Mouse (Mus musculus): ENCODE results near the gene Psmb11. TPM values are rescaled to one million over a fixed set of nuclear protein-coding genes. Genes with fewer than 3 reads are reported as not detected.

The Psmb11 gene
- total and polyA plus RNA-seq, 3 experiments, result 0.11 TPM; not detected in 2

DNA sequence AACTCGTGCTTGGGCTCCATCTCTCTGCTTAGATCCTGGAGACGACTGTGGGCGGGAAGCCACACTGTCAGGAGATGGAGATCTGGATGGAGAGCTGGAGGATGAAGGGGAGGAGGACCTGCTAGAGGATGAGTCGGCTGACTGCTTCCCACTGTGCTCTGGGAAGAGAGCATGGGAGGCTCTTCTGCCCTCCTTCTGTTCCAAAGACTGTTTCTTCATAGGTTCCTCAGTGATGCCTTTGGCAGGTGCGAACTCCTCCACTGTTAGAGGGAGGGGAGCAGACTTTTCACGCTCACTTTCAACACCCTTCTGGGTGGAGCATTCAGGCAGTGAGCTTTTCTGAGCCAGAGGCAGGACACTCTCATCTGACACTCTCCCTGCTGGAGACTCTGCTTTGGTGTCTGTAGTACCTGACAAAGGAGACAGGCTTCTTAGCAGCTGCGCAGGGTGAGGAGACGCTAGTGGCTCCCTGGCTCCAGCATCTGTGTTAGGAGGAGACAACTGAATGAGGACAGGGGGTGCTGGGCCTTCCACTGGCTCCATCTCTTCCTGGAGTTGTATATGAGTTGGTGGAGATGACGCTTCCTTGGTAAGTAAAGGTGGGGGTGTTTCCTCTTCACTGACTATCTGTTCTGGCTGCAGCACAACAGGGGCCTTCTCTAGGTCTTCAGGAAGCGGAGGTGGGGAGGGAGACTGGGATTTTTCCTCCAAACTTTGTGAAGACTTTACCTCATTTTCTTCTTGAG lies 43.4 kb downstream of the Psmb11 start:
- Histone ChIP-seq H3K4me3 (ENCODE audit: low read depth, low read length) (no peak overlapping the region), H3K36me3 (replicated peaks) (peaks cover 95% of the 10 kb centered on the region), H3K9me3 (replicated peaks) (no peaks in the 10 kb centered on the region), H3K27me3 (ENCODE audit: insufficient read depth, low read length) (no peaks in the 10 kb centered on the region), H3K4me1 (ENCODE audit: insufficient read depth, low read depth, low read length) (no peaks in the 10 kb centered on the region)
- TF ChIP-seq GATA2 (IDR thresholded peaks at IDR 0.05; ENCODE audit: borderline replicate concordance, low read depth, low read length) (no peak), CTCF (IDR thresholded peaks at IDR 0.05; ENCODE audit: low read depth, low read length) (no peak), TAL1 (conservative IDR thresholded peaks at IDR 0.05; ENCODE audit: low read depth, low read length) (no peak), POLR2AphosphoS5 (IDR thresholded peaks at IDR 0.05; ENCODE audit: insufficient replicate concordance, low read depth, low read length) (no peak), GATA1 (IDR thresholded peaks at IDR 0.05; ENCODE audit: borderline replicate concordance, low read length) (no peak)
- no peak for DNase-seq (ENCODE audit: low spot score)
- ATAC-seq (ENCODE audit: extremely low read depth, insufficient number of reproducible peaks, low FRiP score, poor library complexity, severe bottlenecking), result no peak

DNA sequence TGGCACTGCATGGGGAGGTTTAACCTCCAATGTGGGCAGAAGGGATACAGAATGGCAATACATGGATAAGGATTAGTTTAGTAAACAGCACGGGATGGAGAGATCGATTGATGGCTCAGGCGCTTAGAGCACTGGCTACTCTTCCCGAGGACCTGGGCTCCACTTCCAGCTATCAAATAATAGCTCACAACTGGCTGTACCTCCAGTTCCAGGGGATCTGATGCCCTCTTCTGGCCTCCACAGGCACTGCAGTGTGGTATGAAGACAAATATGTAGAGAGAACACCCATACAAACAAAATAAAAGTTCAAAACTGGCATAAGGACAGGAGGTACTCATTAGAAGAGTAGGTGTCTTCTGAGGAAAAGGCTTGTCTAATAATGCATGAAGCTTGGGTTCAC lies 48.1 kb downstream of the Psmb11 start:
- Histone ChIP-seq H3K27me3 (ENCODE audit: insufficient read depth, low read length) (no peaks in the 10 kb centered on the region), H3K9me3 (replicated peaks) (no peaks in the 10 kb centered on the region), H3K36me3 (replicated peaks) (peaks cover 87% of the 10 kb centered on the region), H3K4me1 (ENCODE audit: insufficient read depth, low read depth, low read length) (peaks cover 10% of the 10 kb centered on the region; the same call in 1 of the 2 replicates), H3K4me3 (ENCODE audit: low read depth, low read length) (no peak overlapping the region)
- ATAC-seq (ENCODE audit: extremely low read depth, insufficient number of reproducible peaks, low FRiP score, poor library complexity, severe bottlenecking) (no peak), DNase-seq (ENCODE audit: low spot score) (no peak)
- TF ChIP-seq CTCF (IDR thresholded peaks at IDR 0.05; ENCODE audit: low read depth, low read length) (peak; percentile 54), GATA2 (IDR thresholded peaks at IDR 0.05; ENCODE audit: borderline replicate concordance, low read depth, low read length) (no peak)

DNA sequence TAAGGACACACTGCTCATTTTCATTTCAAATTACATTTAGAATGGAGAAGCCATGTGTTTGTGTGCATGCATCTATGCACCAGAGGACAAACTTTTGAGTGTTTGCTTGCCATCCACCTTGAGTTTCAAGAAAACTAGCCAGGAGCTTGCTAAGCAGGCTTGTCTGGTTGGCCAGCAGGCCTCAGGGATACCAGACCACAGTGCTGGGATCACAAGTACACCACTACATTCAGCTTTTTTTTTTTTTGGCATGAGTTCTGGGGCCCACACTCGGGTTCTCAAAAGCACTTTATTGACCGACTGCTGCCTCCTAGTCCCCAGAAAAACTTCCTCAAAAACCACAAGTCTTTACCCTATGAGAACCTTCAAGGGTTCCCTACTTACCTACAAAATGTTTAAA lies 53.1 kb downstream of the Psmb11 start:
- peaks cover 31% of the 10 kb centered on the region for H3K4me1 ChIP-seq (ENCODE audit: insufficient read depth, low read depth, low read length)
- no peaks in the 10 kb centered on the region for H3K9me3 ChIP-seq (replicated peaks)
- DNase-seq (ENCODE audit: low spot score) (no peak), ATAC-seq (ENCODE audit: extremely low read depth, insufficient number of reproducible peaks, low FRiP score, poor library complexity, severe bottlenecking) (no peak)
- TF ChIP-seq CTCF (IDR thresholded peaks at IDR 0.05; ENCODE audit: low read depth, low read length) (no peak), GATA2 (IDR thresholded peaks at IDR 0.05; ENCODE audit: borderline replicate concordance, low read depth, low read length) (no peak), TAL1 (conservative IDR thresholded peaks at IDR 0.05; ENCODE audit: low read depth, low read length) (no peak), POLR2AphosphoS5 (IDR thresholded peaks at IDR 0.05; ENCODE audit: insufficient replicate concordance, low read depth, low read length) (no peak), GATA1 (IDR thresholded peaks at IDR 0.05; ENCODE audit: borderline replicate concordance, low read length) (no peak)
- peaks cover 88% of the 10 kb centered on the region for H3K36me3 ChIP-seq (replicated peaks)
- no peak overlapping the region for H3K4me3 ChIP-seq (ENCODE audit: low read depth, low read length)
- H3K27me3 ChIP-seq (ENCODE audit: insufficient read depth, low read length), result no peaks in the 10 kb centered on the region

DNA sequence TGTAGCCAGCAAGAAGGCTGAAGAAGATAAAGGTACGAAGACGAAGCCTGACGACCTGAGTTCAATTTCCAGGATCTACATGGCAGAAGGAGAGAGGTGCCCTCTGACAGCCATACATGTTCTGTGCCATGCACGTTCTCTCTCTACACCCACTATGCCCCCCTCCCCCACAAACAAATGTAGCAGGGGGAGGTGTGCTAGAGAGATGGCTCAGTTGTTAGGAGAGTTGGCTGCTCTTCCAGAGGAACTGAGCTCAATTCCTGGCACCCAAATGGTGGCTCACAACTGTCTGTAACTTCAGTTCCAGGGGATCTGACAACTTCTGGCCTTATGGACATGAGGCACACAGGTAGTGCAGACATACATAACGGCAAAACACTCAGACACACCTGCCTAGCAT lies 55.1 kb downstream of the Psmb11 start:
- no peak for DNase-seq (ENCODE audit: low spot score)
- peaks cover 31% of the 10 kb centered on the region for H3K4me1 ChIP-seq (ENCODE audit: insufficient read depth, low read depth, low read length)
- TF ChIP-seq TAL1 (conservative IDR thresholded peaks at IDR 0.05; ENCODE audit: low read depth, low read length) (no peak), GATA2 (IDR thresholded peaks at IDR 0.05; ENCODE audit: borderline replicate concordance, low read depth, low read length) (no peak), POLR2AphosphoS5 (IDR thresholded peaks at IDR 0.05; ENCODE audit: insufficient replicate concordance, low read depth, low read length) (no peak), GATA1 (IDR thresholded peaks at IDR 0.05; ENCODE audit: borderline replicate concordance, low read length) (no peak), CTCF (IDR thresholded peaks at IDR 0.05; ENCODE audit: low read depth, low read length) (no peak)
- ATAC-seq (ENCODE audit: extremely low read depth, insufficient number of reproducible peaks, low FRiP score, poor library complexity, severe bottlenecking), result no peak
- H3K9me3 ChIP-seq (replicated peaks), result no peaks in the 10 kb centered on the region
- H3K27me3 ChIP-seq (ENCODE audit: insufficient read depth, low read length), result no peaks in the 10 kb centered on the region
- peaks cover 86% of the 10 kb centered on the region for H3K36me3 ChIP-seq (replicated peaks)
- H3K4me3 ChIP-seq (ENCODE audit: low read depth, low read length), result no peak overlapping the region

DNA sequence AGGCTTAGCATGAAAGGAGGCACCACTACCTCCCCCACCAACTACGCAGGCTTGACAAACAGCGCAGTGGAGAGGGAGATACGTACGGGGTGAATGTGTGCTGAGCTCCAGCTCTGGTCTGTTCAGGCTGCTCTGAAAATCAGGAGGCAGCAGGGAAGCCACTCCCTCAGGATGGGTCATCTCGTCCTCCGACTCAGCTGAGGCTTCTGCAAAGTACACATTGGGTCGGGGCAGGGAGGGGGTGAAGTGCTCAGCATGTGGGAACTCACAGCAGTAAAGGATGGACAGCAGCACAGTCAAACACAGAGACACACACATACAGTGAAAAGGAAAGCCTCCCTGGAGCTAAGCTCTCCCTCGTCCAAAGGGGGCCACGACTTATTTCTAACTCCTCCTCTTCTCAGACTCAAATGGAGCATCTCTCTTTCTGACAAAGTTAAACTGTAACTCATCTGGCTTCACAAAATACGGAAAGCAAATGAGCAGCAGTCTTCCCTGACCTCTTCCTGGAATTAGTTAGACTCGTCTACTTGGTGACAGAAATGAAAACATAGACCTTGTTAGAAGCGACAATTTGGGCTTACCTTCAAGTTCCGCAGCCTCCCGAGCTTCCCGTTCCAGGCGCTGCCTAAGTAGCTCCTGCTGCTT lies 57.5 kb downstream of the Psmb11 start:
- ATAC-seq (ENCODE audit: extremely low read depth, insufficient number of reproducible peaks, low FRiP score, poor library complexity, severe bottlenecking) (no peak), DNase-seq (ENCODE audit: low spot score) (no peak)
- H3K4me3 ChIP-seq (ENCODE audit: low read depth, low read length), result no peak overlapping the region
- H3K9me3 ChIP-seq (replicated peaks), result no peaks in the 10 kb centered on the region
- TF ChIP-seq GATA1 (IDR thresholded peaks at IDR 0.05; ENCODE audit: borderline replicate concordance, low read length) (no peak), CTCF (IDR thresholded peaks at IDR 0.05; ENCODE audit: low read depth, low read length) (no peak), GATA2 (IDR thresholded peaks at IDR 0.05; ENCODE audit: borderline replicate concordance, low read depth, low read length) (no peak), POLR2AphosphoS5 (IDR thresholded peaks at IDR 0.05; ENCODE audit: insufficient replicate concordance, low read depth, low read length) (no peak), TAL1 (conservative IDR thresholded peaks at IDR 0.05; ENCODE audit: low read depth, low read length) (no peak)
- H3K36me3 ChIP-seq (replicated peaks), result peaks cover 86% of the 10 kb centered on the region
- no peaks in the 10 kb centered on the region for H3K27me3 ChIP-seq (ENCODE audit: insufficient read depth, low read length)
- peaks cover 40% of the 10 kb centered on the region for H3K4me1 ChIP-seq (ENCODE audit: insufficient read depth, low read depth, low read length)

Other genes starting within 250 kb of the Psmb11 start
- gene Slc7a7, start 203.7 kb upstream of the Psmb11 start, total RNA-seq (2014; fragmentation: Nextera tagmentation), result 4.6 and 6.2 TPM in 2 replicates
- gene Slc7a7, start 203.7 kb upstream of the Psmb11 start, total RNA-seq (2017), result 0.55 and 0.76 TPM in 2 replicates
- gene Slc7a7, start 203.7 kb upstream of the Psmb11 start, polyA plus RNA-seq (2012), result 0.88 and 1.1 TPM in 2 replicates
- gene Mrpl52, start 194.5 kb upstream of the Psmb11 start, total RNA-seq (2014; fragmentation: Nextera tagmentation), result 318 and 469 TPM in 2 replicates
- 238 and 282 TPM in 2 replicates for gene Mrpl52, start 194.5 kb upstream of the Psmb11 start, total RNA-seq (2017)
- gene Mrpl52, start 194.5 kb upstream of the Psmb11 start, polyA plus RNA-seq (2012), result 1,643 and 2,190 TPM in 2 replicates
- 60.4 and 66.0 TPM in 2 replicates for gene Mmp14, start 189.8 kb upstream of the Psmb11 start, total RNA-seq (2014; fragmentation: Nextera tagmentation)
- 28.6 and 33.8 TPM in 2 replicates for gene Mmp14, start 189.8 kb upstream of the Psmb11 start, total RNA-seq (2017)
- 108 and 147 TPM in 2 replicates for gene Mmp14, start 189.8 kb upstream of the Psmb11 start, polyA plus RNA-seq (2012)
- 36.3 and 44.4 TPM in 2 replicates for gene Lrp10, start 157.3 kb upstream of the Psmb11 start, total RNA-seq (2014; fragmentation: Nextera tagmentation)
- gene Lrp10, start 157.3 kb upstream of the Psmb11 start, total RNA-seq (2017), result 25.5 and 39.7 TPM in 2 replicates
- gene Lrp10, start 157.3 kb upstream of the Psmb11 start, polyA plus RNA-seq (2012), result 226 and 280 TPM in 2 replicates
- gene Rem2, start 145.3 kb upstream of the Psmb11 start, total RNA-seq (2014; fragmentation: Nextera tagmentation), result not detected in 2 replicates
- not detected in 2 replicates for gene Rem2, start 145.3 kb upstream of the Psmb11 start, total RNA-seq (2017)
- 0.06 and 0.08 TPM in 2 replicates for gene Rem2, start 145.3 kb upstream of the Psmb11 start, polyA plus RNA-seq (2012)
- gene Prmt5, start 103.9 kb upstream of the Psmb11 start, total RNA-seq (2014; fragmentation: Nextera tagmentation), result 81.3 and 106 TPM in 2 replicates
- gene Prmt5, start 103.9 kb upstream of the Psmb11 start, total RNA-seq (2017), result 44.8 and 50.9 TPM in 2 replicates
- 242 and 254 TPM in 2 replicates for gene Prmt5, start 103.9 kb upstream of the Psmb11 start, polyA plus RNA-seq (2012)
- 42.7 and 46.4 TPM in 2 replicates for gene Haus4, start 66.8 kb upstream of the Psmb11 start, total RNA-seq (2014; fragmentation: Nextera tagmentation)
- gene Haus4, start 66.8 kb upstream of the Psmb11 start, total RNA-seq (2017), result 57.9 and 66.6 TPM in 2 replicates
- gene Haus4, start 66.8 kb upstream of the Psmb11 start, polyA plus RNA-seq (2012), result 46.1 and 60.3 TPM in 2 replicates
- gene Ajuba, start 43.9 kb upstream of the Psmb11 start, total RNA-seq (2014; fragmentation: Nextera tagmentation), result not detected in 2 replicates
- gene Ajuba, start 43.9 kb upstream of the Psmb11 start, total RNA-seq (2017), result 0.17 TPM in 1 of 2 replicates, not detected in the other
- 0.02 TPM in 1 of 2 replicates, not detected in the other for gene Ajuba, start 43.9 kb upstream of the Psmb11 start, polyA plus RNA-seq (2012)
- 9.0 and 25.1 TPM in 2 replicates for gene 4931414P19Rik, start 15.4 kb upstream of the Psmb11 start, total RNA-seq (2014; fragmentation: Nextera tagmentation)
- 2.6 and 4.8 TPM in 2 replicates for gene 4931414P19Rik, start 15.4 kb upstream of the Psmb11 start, total RNA-seq (2017)
- 21.3 and 25.6 TPM in 2 replicates for gene 4931414P19Rik, start 15.4 kb upstream of the Psmb11 start, polyA plus RNA-seq (2012)
- 26.5 and 32.1 TPM in 2 replicates for gene Psmb5, start 3.4 kb upstream of the Psmb11 start, total RNA-seq (2014; fragmentation: Nextera tagmentation)
- gene Psmb5, start 3.4 kb upstream of the Psmb11 start, total RNA-seq (2017), result 50.8 and 56.8 TPM in 2 replicates
- gene Psmb5, start 3.4 kb upstream of the Psmb11 start, polyA plus RNA-seq (2012), result 149 and 159 TPM in 2 replicates
- gene Gm17606, start 19.5 kb downstream of the Psmb11 start, total RNA-seq (2014; fragmentation: Nextera tagmentation), result not detected in 2 replicates
- gene Gm17606, start 19.5 kb downstream of the Psmb11 start, total RNA-seq (2017), result not detected in 2 replicates
- gene Gm17606, start 19.5 kb downstream of the Psmb11 start, polyA plus RNA-seq (2012), result not detected in 2 replicates
- 0.68 and 0.73 TPM in 2 replicates for gene Cdh24, start 19.9 kb downstream of the Psmb11 start, total RNA-seq (2014; fragmentation: Nextera tagmentation)
- gene Cdh24, start 19.9 kb downstream of the Psmb11 start, total RNA-seq (2017), result 0.11 and 0.35 TPM in 2 replicates
- gene Cdh24, start 19.9 kb downstream of the Psmb11 start, polyA plus RNA-seq (2012), result 1.5 and 1.8 TPM in 2 replicates
- 38.2 and 45.2 TPM in 2 replicates for gene 1700123O20Rik, start 64.8 kb downstream of the Psmb11 start, total RNA-seq (2014; fragmentation: Nextera tagmentation)
- gene 1700123O20Rik, start 64.8 kb downstream of the Psmb11 start, total RNA-seq (2017), result 34.1 and 34.6 TPM in 2 replicates
- gene 1700123O20Rik, start 64.8 kb downstream of the Psmb11 start, polyA plus RNA-seq (2012), result 10.1 and 12.5 TPM in 2 replicates
- gene Acin1, start 65.5 kb downstream of the Psmb11 start, total RNA-seq (2014; fragmentation: Nextera tagmentation), result 266 and 298 TPM in 2 replicates
- 115 and 125 TPM in 2 replicates for gene Acin1, start 65.5 kb downstream of the Psmb11 start, total RNA-seq (2017)
- 640 and 697 TPM in 2 replicates for gene Acin1, start 65.5 kb downstream of the Psmb11 start, polyA plus RNA-seq (2012)
- not detected in 2 replicates for gene Gm29776, start 77.4 kb downstream of the Psmb11 start, total RNA-seq (2014; fragmentation: Nextera tagmentation)
- 0.11 TPM in 1 of 2 replicates, not detected in the other for gene Gm29776, start 77.4 kb downstream of the Psmb11 start, total RNA-seq (2017)
- 0.02 TPM in 1 of 2 replicates, not detected in the other for gene Gm29776, start 77.4 kb downstream of the Psmb11 start, polyA plus RNA-seq (2012)
- gene Cebpe, start 90.7 kb downstream of the Psmb11 start, total RNA-seq (2014; fragmentation: Nextera tagmentation), result 0.90 and 1.6 TPM in 2 replicates
- 0.16 TPM in 1 of 2 replicates, not detected in the other for gene Cebpe, start 90.7 kb downstream of the Psmb11 start, total RNA-seq (2017)
- gene Cebpe, start 90.7 kb downstream of the Psmb11 start, polyA plus RNA-seq (2012), result 11.1 and 12.4 TPM in 2 replicates
- gene Slc7a8, start 160.5 kb downstream of the Psmb11 start, total RNA-seq (2014; fragmentation: Nextera tagmentation), result 325 and 329 TPM in 2 replicates
- gene Slc7a8, start 160.5 kb downstream of the Psmb11 start, total RNA-seq (2017), result 45.0 and 54.9 TPM in 2 replicates
- 191 and 199 TPM in 2 replicates for gene Slc7a8, start 160.5 kb downstream of the Psmb11 start, polyA plus RNA-seq (2012)
- not detected in 2 replicates for gene Rnf212b, start 192.7 kb downstream of the Psmb11 start, total RNA-seq (2014; fragmentation: Nextera tagmentation)
- 0.27 TPM in 1 of 2 replicates, not detected in the other for gene Rnf212b, start 192.7 kb downstream of the Psmb11 start, total RNA-seq (2017)
- not detected in 2 replicates for gene Rnf212b, start 192.7 kb downstream of the Psmb11 start, polyA plus RNA-seq (2012)
- gene Homez, start 249.5 kb downstream of the Psmb11 start, total RNA-seq (2014; fragmentation: Nextera tagmentation), result 9.2 and 10.0 TPM in 2 replicates
- gene Homez, start 249.5 kb downstream of the Psmb11 start, total RNA-seq (2017), result 8.1 and 8.4 TPM in 2 replicates
- 1.2 and 1.3 TPM in 2 replicates for gene Homez, start 249.5 kb downstream of the Psmb11 start, polyA plus RNA-seq (2012)